23 mouse cellular contexts compared by ENCODE assay signal in the genomic region with DNA sequence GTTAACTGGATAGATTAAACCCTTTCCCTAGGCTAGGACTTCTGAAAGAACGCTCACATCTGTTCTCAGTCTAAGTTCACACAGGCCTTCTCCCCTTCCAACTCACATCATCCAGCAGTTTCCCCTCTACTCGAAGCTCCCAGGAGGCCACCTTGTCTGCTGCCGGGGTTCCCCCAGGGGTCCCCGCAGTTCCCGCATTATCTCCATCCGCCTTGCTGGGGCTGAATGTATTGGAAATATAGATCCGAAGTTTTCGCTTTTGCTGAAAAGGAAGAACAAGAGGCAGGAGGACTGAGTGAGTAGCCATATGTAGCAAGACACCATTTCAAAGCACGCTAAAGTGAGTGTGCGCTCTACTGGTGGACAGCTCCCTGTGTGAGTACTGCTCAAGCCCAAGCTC. TPM values are rescaled to one million over a fixed set of nuclear protein-coding genes. Genes with fewer than 3 reads are reported as not detected.
DNase-seq lines count a peak whose midpoint lies in the region; ATAC-seq and TF ChIP-seq lines count a peak whose summit lies in the region.
"Had no signal": no experiment of that assay in that cellular context is flagged by ENCODE, and none has a peak within 500 bp of the region (broad histone marks: within the 10 kb centered on the region; RNA-seq: fewer than 3 reads in every experiment).

No protein-coding gene starts in this region.

- 74% methylated on average over 10 of the region's 10 CpGs for WGBS in cerebellum, adult 2 months
- 94% methylated on average over 10 of the region's 10 CpGs for WGBS in forebrain, embryonic 12.5 days
- 92% methylated on average over 10 of the region's 10 CpGs for WGBS in forebrain, postnatal 0 days
- WGBS in embryonic facial prominence, embryonic 15.5 days, result 89% methylated on average over 10 of the region's 10 CpGs
- WGBS in limb, embryonic 13.5 days, result 90% methylated on average over 10 of the region's 10 CpGs
- 92% methylated on average over 10 of the region's 10 CpGs for WGBS in kidney, adult 2 months

- H3K4me1 ChIP-seq in cerebellum, adult 2 months (ENCODE audit: control insufficient read depth, insufficient read depth, low read length), result peaks cover 47% of the 10 kb centered on the region
- H3K4me1 ChIP-seq in forebrain, embryonic 12.5 days, result peaks cover 29% of the 10 kb centered on the region
- H3K4me1 ChIP-seq in forebrain, postnatal 0 days (ENCODE audit: insufficient read depth), result peaks cover 5% of the 10 kb centered on the region
- H3K4me1 ChIP-seq in embryonic facial prominence, embryonic 15.5 days, result peaks cover 41% of the 10 kb centered on the region
- H3K4me1 ChIP-seq in limb, embryonic 13.5 days, result peaks cover 50% of the 10 kb centered on the region
- H3K4me1 ChIP-seq in kidney, adult 2 months (ENCODE audit: control insufficient read depth, insufficient read depth, low read length), result peaks cover 36% of the 10 kb centered on the region

- H3K9ac ChIP-seq in forebrain, embryonic 12.5 days, result no peak overlapping the region
- H3K9ac ChIP-seq in forebrain, postnatal 0 days, result no peak overlapping the region
- H3K9ac ChIP-seq in embryonic facial prominence, embryonic 15.5 days, result no peak overlapping the region
- no peak overlapping the region for H3K9ac ChIP-seq in limb, embryonic 13.5 days
- H3K9ac ChIP-seq: heart, embryonic 13.5 days; hindbrain, embryonic 15.5 days had no signal

- peak; percentile 29 to 39 for DNase-seq in cerebellum, adult 2 months
- DNase-seq in forebrain, postnatal 0 days, result no peak
- DNase-seq in kidney, adult 2 months, result no peak
- DNase-seq in adrenal gland, postnatal 36 days, result no peak
- DNase-seq: adrenal gland, postnatal 14 days; cerebellum, postnatal 36 days; gastrocnemius, postnatal 36 days; heart, postnatal 36 days; kidney, adult 18-20 months had no signal

- H3K27ac ChIP-seq in cerebellum, adult 2 months (ENCODE audit: insufficient read depth, low read length), result peak overlapping the region; percentile 86
- H3K27ac ChIP-seq in forebrain, embryonic 12.5 days, result 0 out of 2 replicates have a peak overlapping the region, but pooled peaks have one; percentile 78
- H3K27ac ChIP-seq in forebrain, postnatal 0 days (ENCODE audit: low read depth, low read length), result no peak overlapping the region
- H3K27ac ChIP-seq in embryonic facial prominence, embryonic 15.5 days (replicated peaks), result peak overlapping the region; percentile 89; the same call in 1 of the 2 replicates
- H3K27ac ChIP-seq in limb, embryonic 13.5 days, result no peak overlapping the region
- H3K27ac ChIP-seq in kidney, adult 2 months (ENCODE audit: insufficient read depth, low read depth, low read length), result no peak overlapping the region
- H3K27ac ChIP-seq: heart, embryonic 13.5 days had no signal

- H3K27me3 ChIP-seq in cerebellum, adult 2 months (ENCODE audit: control insufficient read depth, insufficient read depth, low read length), result no peaks in the 10 kb centered on the region
- no peaks in the 10 kb centered on the region for H3K27me3 ChIP-seq in forebrain, embryonic 12.5 days
- no peaks in the 10 kb centered on the region for H3K27me3 ChIP-seq in forebrain, postnatal 0 days (ENCODE audit: insufficient read depth, low read length)
- H3K27me3 ChIP-seq in embryonic facial prominence, embryonic 15.5 days, result no peaks in the 10 kb centered on the region
- H3K27me3 ChIP-seq in limb, embryonic 13.5 days, result no peaks in the 10 kb centered on the region
- H3K27me3 ChIP-seq in kidney, adult 2 months (replicated peaks; ENCODE audit: control insufficient read depth, insufficient read depth, low read length), result no peaks in the 10 kb centered on the region
- H3K27me3 ChIP-seq: heart, embryonic 13.5 days; hindbrain, embryonic 15.5 days had no signal

- TF ChIP-seq CTCF in cerebellum, adult 2 months (IDR thresholded peaks at IDR 0.05; ENCODE audit: borderline replicate concordance, insufficient read depth, low read depth, low read length), result no peak
- TF ChIP-seq CTCF in forebrain, postnatal 0 days (IDR thresholded peaks at IDR 0.05; ENCODE audit: low read depth), result no peak
- no peak for TF ChIP-seq CTCF in kidney, adult 2 months (conservative IDR thresholded peaks at IDR 0.05; ENCODE audit: insufficient read depth, insufficient read length, low read depth, low read length)

- ATAC-seq in cerebellum, adult (ENCODE audit: insufficient number of reproducible peaks, low FRiP score, low TSS enrichment), result no peak
- no peak for ATAC-seq in forebrain, embryonic 12.5 days (ENCODE audit: low FRiP score)
- ATAC-seq in forebrain, postnatal 0 days, result no peak
- ATAC-seq in embryonic facial prominence, embryonic 15.5 days (ENCODE audit: insufficient number of reproducible peaks, low FRiP score, low TSS enrichment, low read depth), result no peak
- no peak for ATAC-seq in limb, embryonic 13.5 days (ENCODE audit: low FRiP score, low read depth)
- ATAC-seq: forebrain, embryonic 16.5 days had no signal

- no peak for TF ChIP-seq POLR2A in cerebellum, adult 2 months (IDR thresholded peaks at IDR 0.05; ENCODE audit: borderline replicate concordance, insufficient read depth, low read length)
- TF ChIP-seq POLR2A in kidney, adult 2 months (IDR thresholded peaks at IDR 0.05; ENCODE audit: low read depth, low read length), result no peak

- H3K4me3 ChIP-seq in cerebellum, adult 2 months (replicated peaks; ENCODE audit: insufficient read depth, low read depth, low read length), result peak overlapping the region; percentile 5
- no peak overlapping the region for H3K4me3 ChIP-seq in forebrain, embryonic 12.5 days (replicated peaks)
- H3K4me3 ChIP-seq in forebrain, postnatal 0 days (ENCODE audit: low read depth, low read length), result no peak overlapping the region
- no peak overlapping the region for H3K4me3 ChIP-seq in embryonic facial prominence, embryonic 15.5 days (replicated peaks)
- H3K4me3 ChIP-seq in limb, embryonic 13.5 days, result peak overlapping the region; percentile 34; the same call in 1 of the 2 replicates
- no peak overlapping the region for H3K4me3 ChIP-seq in kidney, adult 2 months (ENCODE audit: insufficient read depth, low read depth, low read length)
- H3K4me3 ChIP-seq: heart, embryonic 13.5 days; hindbrain, embryonic 15.5 days had no signal

- no peak overlapping the region for H3K4me2 ChIP-seq in forebrain, embryonic 12.5 days
- no peak overlapping the region for H3K4me2 ChIP-seq in forebrain, postnatal 0 days (ENCODE audit: low read depth)
- peak overlapping the region; percentile 44; the same call in 1 of the 2 replicates for H3K4me2 ChIP-seq in embryonic facial prominence, embryonic 15.5 days (replicated peaks)
- peak overlapping the region; percentile 58 for H3K4me2 ChIP-seq in limb, embryonic 13.5 days (replicated peaks)
- H3K4me2 ChIP-seq: heart, embryonic 13.5 days had no signal

- H3K36me3 ChIP-seq in forebrain, embryonic 12.5 days (replicated peaks), result peaks cover 62% of the 10 kb centered on the region
- peaks cover 60% of the 10 kb centered on the region for H3K36me3 ChIP-seq in forebrain, postnatal 0 days (ENCODE audit: insufficient read depth)
- H3K36me3 ChIP-seq in embryonic facial prominence, embryonic 15.5 days, result peaks cover 59% of the 10 kb centered on the region
- peaks cover 59% of the 10 kb centered on the region for H3K36me3 ChIP-seq in limb, embryonic 13.5 days
- peaks cover 12% of the 10 kb centered on the region for H3K36me3 ChIP-seq in kidney, adult 2 months (ENCODE audit: control insufficient read depth, insufficient read depth, low read length)

- H3K9me3 ChIP-seq in forebrain, embryonic 12.5 days, result no peaks in the 10 kb centered on the region
- H3K9me3 ChIP-seq in forebrain, postnatal 0 days (ENCODE audit: low read length), result no peaks in the 10 kb centered on the region
- H3K9me3 ChIP-seq in embryonic facial prominence, embryonic 15.5 days (replicated peaks), result no peaks in the 10 kb centered on the region
- no peaks in the 10 kb centered on the region for H3K9me3 ChIP-seq in limb, embryonic 13.5 days
- H3K9me3 ChIP-seq: heart, embryonic 13.5 days; hindbrain, embryonic 15.5 days had no signal

RNA-seq across cellular contexts. Expression of a gene that starts 6.3 kb away (rescaled TPM):
- 114 and 144 TPM in 2 replicates for polyA plus RNA-seq in cerebellum, adult 2 months (2012; rRNA removed)
- 26.1 and 26.5 TPM in 2 replicates for polyA plus RNA-seq in forebrain, embryonic 12.5 days (2016; fragmentation: Nextera tagmentation; extraction: Ambion mirVana)
- total RNA-seq in forebrain, postnatal 0 days (2014; rRNA removed), result 16.9 and 20.0 TPM in 2 replicates
- polyA plus RNA-seq in forebrain, postnatal 0 days (2015; fragmentation: Nextera tagmentation; extraction: Ambion mirVana), result 8.5 and 9.5 TPM in 2 replicates
- polyA plus RNA-seq in embryonic facial prominence, embryonic 15.5 days (2015; fragmentation: Nextera tagmentation; extraction: Ambion mirVana), result 120 TPM in 2 replicates
- 82.6 and 82.7 TPM in 2 replicates for polyA plus RNA-seq in limb, embryonic 13.5 days (2015; fragmentation: Nextera tagmentation; extraction: Ambion mirVana)
- polyA plus RNA-seq in kidney, adult 2 months (2012; rRNA removed), result 70.0 and 77.9 TPM in 2 replicates
- 10 to 100 TPM; 68.1 to 86.5 TPM for total RNA-seq in adrenal gland, postnatal 36 days (2021)

RNA-seq across cellular contexts. Expression of a gene that starts 10.0 kb away (rescaled TPM):
- 0.36 and 0.43 TPM in 2 replicates for polyA plus RNA-seq in cerebellum, adult 2 months (2012; rRNA removed)
- 0.33 and 0.34 TPM in 2 replicates for polyA plus RNA-seq in forebrain, embryonic 12.5 days (2016; fragmentation: Nextera tagmentation; extraction: Ambion mirVana)
- total RNA-seq in forebrain, postnatal 0 days (2014; rRNA removed), result 0.23 and 0.38 TPM in 2 replicates
- polyA plus RNA-seq in forebrain, postnatal 0 days (2015; fragmentation: Nextera tagmentation; extraction: Ambion mirVana), result 0.18 and 0.23 TPM in 2 replicates
- 0.46 and 0.71 TPM in 2 replicates for polyA plus RNA-seq in embryonic facial prominence, embryonic 15.5 days (2015; fragmentation: Nextera tagmentation; extraction: Ambion mirVana)
- polyA plus RNA-seq in limb, embryonic 13.5 days (2015; fragmentation: Nextera tagmentation; extraction: Ambion mirVana), result 0.34 and 0.43 TPM in 2 replicates
- 0.02 and 0.03 TPM in 2 replicates for polyA plus RNA-seq in kidney, adult 2 months (2012; rRNA removed)
- total RNA-seq in adrenal gland, postnatal 36 days (2021), result under 1 TPM; 0.23 to 0.36 TPM
- total RNA-seq: heart, postnatal 36 days had no signal
- polyA plus RNA-seq: heart, postnatal 0 days had no signal

RNA-seq across cellular contexts. Expression of a gene that starts 10.5 kb away (rescaled TPM):
- 307 and 343 TPM in 2 replicates for polyA plus RNA-seq in cerebellum, adult 2 months (2012; rRNA removed)
- polyA plus RNA-seq in forebrain, embryonic 12.5 days (2016; fragmentation: Nextera tagmentation; extraction: Ambion mirVana), result 334 and 335 TPM in 2 replicates
- total RNA-seq in forebrain, postnatal 0 days (2014; rRNA removed), result 108 and 114 TPM in 2 replicates
- 258 and 270 TPM in 2 replicates for polyA plus RNA-seq in forebrain, postnatal 0 days (2015; fragmentation: Nextera tagmentation; extraction: Ambion mirVana)
- polyA plus RNA-seq in embryonic facial prominence, embryonic 15.5 days (2015; fragmentation: Nextera tagmentation; extraction: Ambion mirVana), result 279 and 291 TPM in 2 replicates
- 320 and 338 TPM in 2 replicates for polyA plus RNA-seq in limb, embryonic 13.5 days (2015; fragmentation: Nextera tagmentation; extraction: Ambion mirVana)
- polyA plus RNA-seq in kidney, adult 2 months (2012; rRNA removed), result 52.5 and 66.9 TPM in 2 replicates
- 100 to 1,000 TPM; 154 to 172 TPM for total RNA-seq in adrenal gland, postnatal 36 days (2021)

RNA-seq across cellular contexts. Expression of a gene that starts 10.6 kb away (rescaled TPM):
- 21.3 and 22.8 TPM in 2 replicates for polyA plus RNA-seq in cerebellum, adult 2 months (2012; rRNA removed)
- 63.0 and 69.1 TPM in 2 replicates for polyA plus RNA-seq in forebrain, embryonic 12.5 days (2016; fragmentation: Nextera tagmentation; extraction: Ambion mirVana)
- 40.2 and 62.7 TPM in 2 replicates for total RNA-seq in forebrain, postnatal 0 days (2014; rRNA removed)
- polyA plus RNA-seq in forebrain, postnatal 0 days (2015; fragmentation: Nextera tagmentation; extraction: Ambion mirVana), result 29.0 and 29.7 TPM in 2 replicates
- polyA plus RNA-seq in embryonic facial prominence, embryonic 15.5 days (2015; fragmentation: Nextera tagmentation; extraction: Ambion mirVana), result 53.7 and 54.7 TPM in 2 replicates
- polyA plus RNA-seq in limb, embryonic 13.5 days (2015; fragmentation: Nextera tagmentation; extraction: Ambion mirVana), result 56.4 and 58.5 TPM in 2 replicates
- 11.7 TPM in 2 replicates for polyA plus RNA-seq in kidney, adult 2 months (2012; rRNA removed)
- total RNA-seq in adrenal gland, postnatal 36 days (2021), result 10 to 100 TPM; 55.2 to 66.2 TPM

RNA-seq across cellular contexts. Expression of a gene that starts 35.2 kb away (rescaled TPM):
- not detected in 2 replicates for polyA plus RNA-seq in cerebellum, adult 2 months (2012; rRNA removed)
- not detected in 2 replicates for polyA plus RNA-seq in forebrain, embryonic 12.5 days (2016; fragmentation: Nextera tagmentation; extraction: Ambion mirVana)
- not detected in 2 replicates for total RNA-seq in forebrain, postnatal 0 days (2014; rRNA removed)
- not detected in 2 replicates for polyA plus RNA-seq in forebrain, postnatal 0 days (2015; fragmentation: Nextera tagmentation; extraction: Ambion mirVana)
- not detected in 2 replicates for polyA plus RNA-seq in embryonic facial prominence, embryonic 15.5 days (2015; fragmentation: Nextera tagmentation; extraction: Ambion mirVana)
- not detected in 2 replicates for polyA plus RNA-seq in limb, embryonic 13.5 days (2015; fragmentation: Nextera tagmentation; extraction: Ambion mirVana)
- 0.16 TPM in 1 of 2 replicates, not detected in the other for polyA plus RNA-seq in kidney, adult 2 months (2012; rRNA removed)
- not detected for total RNA-seq in adrenal gland, postnatal 36 days (2021)
- total RNA-seq: adrenal gland, postnatal 14 days; gastrocnemius, adult 18-20 months; gastrocnemius, postnatal 36 days; heart, postnatal 36 days; MEL had no signal
- polyA plus RNA-seq: C2C12; forebrain, embryonic 11.5 days; forebrain, embryonic 16.5 days; heart, embryonic 13.5 days; heart, postnatal 0 days; hindbrain, embryonic 11.5 days; hindbrain, embryonic 15.5 days; intestine, embryonic 14.5 days had no signal

Comparison
In these comparisons a context has a peak if more than half of its experiments do, and no peak if none do; other contexts are left out.
1. H3K27ac ChIP-seq: peak in cerebellum, adult 2 months (single experiment), forebrain, embryonic 12.5 days (single experiment) and embryonic facial prominence, embryonic 15.5 days (single experiment); none in forebrain, postnatal 0 days (single experiment), limb, embryonic 13.5 days (single experiment) and kidney, adult 2 months (single experiment).
2. DNase-seq: peak in cerebellum, adult 2 months (2 of 2); none in forebrain, postnatal 0 days (single experiment), kidney, adult 2 months (single experiment) and adrenal gland, postnatal 36 days (0 of 2).
3. H3K4me3 ChIP-seq: peak in cerebellum, adult 2 months (single experiment) and limb, embryonic 13.5 days (single experiment); none in forebrain, embryonic 12.5 days (single experiment), forebrain, postnatal 0 days (single experiment), embryonic facial prominence, embryonic 15.5 days (single experiment) and kidney, adult 2 months (single experiment).
4. H3K4me2 ChIP-seq: peak in embryonic facial prominence, embryonic 15.5 days (single experiment) and limb, embryonic 13.5 days (single experiment); none in forebrain, embryonic 12.5 days (single experiment) and forebrain, postnatal 0 days (single experiment).